Mouse (Mus musculus) lung, adult 2 months (tissue): ENCODE data around the gene Mettl7a1. TPM values are rescaled to one million over a fixed set of nuclear protein-coding genes. Genes with fewer than 3 reads are reported as not detected.
"Not testable (repeated sequence)": the region's sequence is repeated elsewhere in the genome, so short reads cannot be mapped to it uniquely, and the experiment has no call there.

Source experiments
- DNase-seq: peaks from one replicate; pipeline ENCODE4 v3.0.0; 2022
- H3K4me1 ChIP-seq: fragments of 200-500 bp; 2 replicates; pipeline ENCODE4 v1.6.1; 2011; ENCODE audit warnings: low read length; ENCODE audit not compliant: control insufficient read depth, insufficient read depth
- H3K4me3 ChIP-seq: fragments of 200-500 bp; replicated peaks from 2 replicates; pipeline ENCODE3; 2011; ENCODE audit warnings: low read depth, mild to moderate bottlenecking, control low read depth, low read length; ENCODE audit errors: extremely low read depth
- CTCF ChIP-seq: fragments of 200-500 bp; IDR thresholded peaks from 2 replicates; pipeline ENCODE4 v1.5.1; 2011; ENCODE audit warnings: mild to moderate bottlenecking, low read length, control low read depth; ENCODE audit not compliant: insufficient read depth
- POLR2A ChIP-seq: fragments of 200-500 bp; IDR thresholded peaks from 2 replicates; pipeline ENCODE4 v1.6.1; 2011; ENCODE audit warnings: low read depth, mild to moderate bottlenecking, control low read depth, low read length, borderline replicate concordance; ENCODE audit errors: extremely low read depth
- WGBS: fragments of 180-500 bp; shearing (Covaris S2); methylation state at CpG from one replicate; pipeline ENCODE4 v1.1.7; 2018; 5-methylcytosine and 5-hydroxymethylcytosine counted together
- polyA plus RNA-seq: library from polyadenylated mRNA; depleted of rRNA; stranded (reverse); fragments of >200 nt; gene quantifications from 2 replicates; pipeline ENCODE4 v1.2.3, GENCODE M21; 2012

Gene Mettl7a1
- polyA plus RNA-seq, 1 experiment: 506 TPM

DNA sequence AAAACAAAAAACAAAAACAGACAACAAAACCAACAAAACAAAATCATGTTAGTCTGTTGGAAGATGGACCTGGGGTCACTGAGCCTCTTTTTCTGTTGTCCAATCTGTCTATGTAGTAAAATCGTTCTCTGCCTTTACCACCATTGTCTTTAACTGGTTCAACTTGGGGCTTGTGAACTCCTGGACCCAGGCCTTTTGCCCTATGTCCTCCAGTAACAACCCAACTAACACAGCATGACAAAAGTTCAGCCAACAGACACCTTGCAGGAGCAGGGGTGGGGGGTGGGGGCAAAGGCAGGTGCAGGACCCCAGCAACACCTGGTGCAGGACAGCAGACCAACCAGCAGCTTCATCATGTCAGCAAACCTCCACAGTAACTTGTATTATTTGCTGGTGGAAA lies 15.9 kb downstream of the Mettl7a1 start:
- no peak for DNase-seq
- TF ChIP-seq POLR2A (no peak), CTCF (no peak)
- Histone ChIP-seq H3K4me3 (no peak overlapping the region), H3K4me1 (peaks cover 15% of the 10 kb centered on the region)
- WGBS: 77% methylated on average over 1 of the region's 1 CpGs

DNA sequence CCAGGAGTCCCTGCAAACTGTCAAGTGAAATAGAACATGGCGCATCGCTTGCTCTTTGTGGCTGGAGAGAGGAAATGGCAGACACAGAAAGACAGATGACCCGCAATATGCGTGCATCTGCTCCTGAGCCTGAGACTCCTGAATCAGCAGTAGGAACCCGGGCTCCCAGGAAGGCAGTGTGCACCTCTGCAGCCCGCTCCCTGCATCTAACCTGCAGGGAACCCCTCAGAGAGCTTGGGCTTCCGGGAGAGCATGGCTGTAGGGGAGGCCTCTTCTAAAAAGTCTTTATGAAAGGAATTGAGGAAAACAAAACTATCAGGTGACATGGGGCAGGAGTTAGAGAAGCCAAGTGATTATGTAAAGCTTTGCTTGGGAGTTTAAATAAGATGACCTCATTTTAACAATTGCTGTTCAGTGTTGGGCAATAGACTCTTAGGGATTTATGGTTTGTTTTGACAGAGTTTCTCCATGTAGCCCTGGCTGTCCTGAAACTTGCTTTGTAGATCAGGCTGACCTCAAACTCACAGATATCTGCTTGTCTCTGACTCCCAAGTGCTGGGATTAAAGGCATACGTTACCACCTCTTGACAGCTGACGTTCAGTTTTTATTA lies 16.5 kb downstream of the Mettl7a1 start:
- Histone ChIP-seq H3K4me3 (no peak overlapping the region), H3K4me1 (peaks cover 15% of the 10 kb centered on the region)
- no peak for TF ChIP-seq CTCF
- TF ChIP-seq POLR2A: no peak
- DNase-seq: peak; percentile 56
- 49% methylated on average over 9 of the region's 9 CpGs for WGBS

DNA sequence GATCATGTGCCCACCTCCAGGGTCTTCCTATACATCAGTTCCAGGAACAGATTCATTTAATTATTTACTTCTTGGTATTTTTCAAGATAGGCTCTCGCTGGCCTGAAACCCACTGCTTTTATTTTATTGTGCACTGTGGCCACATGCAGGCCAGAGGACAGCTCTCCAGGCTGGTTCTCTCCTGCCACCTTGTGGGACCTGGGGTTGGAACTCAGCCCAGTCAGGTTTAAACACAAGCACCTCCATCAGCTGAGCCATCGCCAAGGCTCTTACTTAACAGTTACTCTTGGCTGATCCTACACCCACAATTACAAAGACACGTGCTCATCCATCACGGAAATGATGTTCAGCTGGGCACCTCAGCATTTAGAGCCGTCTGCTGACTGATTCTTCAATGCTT lies 17.2 kb downstream of the Mettl7a1 start:
- Histone ChIP-seq H3K4me3 (no peak overlapping the region), H3K4me1 (peaks cover 15% of the 10 kb centered on the region)
- WGBS: 25% methylated on average over 5 of the region's 5 CpGs
- peak; percentile 73 for DNase-seq
- peak; percentile 63; the same call in 1 of the 2 replicates for TF ChIP-seq CTCF
- TF ChIP-seq POLR2A: no peak

DNA sequence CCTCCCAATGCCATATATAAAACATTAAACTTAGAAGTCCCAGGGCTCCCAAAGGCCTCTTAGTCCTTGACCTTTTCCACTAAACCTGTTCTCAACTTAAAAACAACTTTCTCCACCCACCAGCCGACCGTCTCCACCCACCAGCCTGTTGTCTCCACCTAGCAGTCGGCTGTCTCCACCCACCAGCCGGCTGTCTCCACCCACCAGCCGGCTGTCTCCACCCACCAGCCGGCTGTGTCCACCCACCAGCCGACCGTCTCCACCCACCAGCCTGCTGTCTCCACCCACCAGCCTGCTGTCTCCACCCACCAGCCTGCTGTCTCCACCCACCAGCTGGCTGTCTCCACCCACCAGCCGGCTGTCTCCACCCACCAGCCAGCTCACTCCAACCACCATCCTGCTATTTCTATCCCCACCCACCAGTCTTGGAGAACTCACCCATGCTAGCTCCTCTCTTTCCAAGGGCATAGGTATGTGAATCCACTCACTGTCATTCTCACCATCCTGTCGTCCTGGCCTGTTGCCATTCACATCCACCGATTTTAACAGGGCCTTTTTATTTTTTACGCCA lies 20.2 kb downstream of the Mettl7a1 start:
- H3K4me1 ChIP-seq: peaks cover 6% of the 10 kb centered on the region
- TF ChIP-seq POLR2A (no peak), CTCF (no peak)
- 69% methylated on average over 12 of the region's 12 CpGs for WGBS
- no peak for DNase-seq
- H3K4me3 ChIP-seq: no peak overlapping the region

DNA sequence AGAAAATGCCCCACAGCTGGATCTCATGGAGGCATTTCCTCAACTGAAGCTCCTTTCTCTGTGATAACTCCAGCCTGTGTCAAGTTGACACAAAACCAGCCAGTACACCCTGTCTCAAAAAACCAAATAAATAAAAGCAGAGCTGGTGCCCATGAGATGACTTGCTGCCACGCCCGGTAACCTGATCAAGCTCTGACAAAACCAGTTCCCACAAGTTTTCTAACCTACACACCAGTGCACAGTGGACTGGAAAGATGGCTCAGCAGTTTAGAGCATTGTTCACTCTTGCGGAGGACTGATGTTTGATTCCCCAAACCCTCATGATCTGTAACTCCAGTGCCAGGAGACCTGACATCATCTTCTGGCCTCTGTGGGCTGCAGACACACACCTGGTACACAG lies 21.3 kb downstream of the Mettl7a1 start:
- Histone ChIP-seq H3K4me1 (no peaks in the 10 kb centered on the region; the same call in none of the 2 replicates), H3K4me3 (no peak overlapping the region)
- DNase-seq: no peak
- no peak for TF ChIP-seq POLR2A
- no peak for TF ChIP-seq CTCF
- 73% methylated on average over 3 of the region's 3 CpGs for WGBS

DNA sequence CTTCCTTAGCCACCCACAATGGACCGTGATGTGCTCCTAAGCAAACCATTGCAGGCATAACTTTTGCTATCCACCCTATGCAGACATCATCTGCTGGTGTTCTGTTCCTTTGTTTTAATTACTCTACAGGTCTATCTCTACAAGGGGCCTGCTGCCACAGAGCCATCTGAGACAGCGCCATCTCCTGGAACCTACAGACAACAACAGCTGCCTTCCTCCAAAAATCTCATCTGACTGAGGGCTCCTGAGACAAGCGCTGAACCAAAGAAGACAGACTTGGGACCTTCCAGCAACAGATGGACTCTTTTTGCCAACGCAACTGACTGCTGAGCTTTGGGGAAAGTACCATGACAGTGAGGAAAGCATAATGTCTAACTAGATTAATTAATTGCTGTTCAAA lies 24.1 kb downstream of the Mettl7a1 start:
- 0 out of 2 replicates have a peak, but pooled peaks have one; percentile 11 for TF ChIP-seq CTCF
- H3K4me1 ChIP-seq, DNase-seq, H3K4me3 ChIP-seq: not testable (repeated sequence)
- WGBS: 66% methylated on average over 4 of the region's 4 CpGs

DNA sequence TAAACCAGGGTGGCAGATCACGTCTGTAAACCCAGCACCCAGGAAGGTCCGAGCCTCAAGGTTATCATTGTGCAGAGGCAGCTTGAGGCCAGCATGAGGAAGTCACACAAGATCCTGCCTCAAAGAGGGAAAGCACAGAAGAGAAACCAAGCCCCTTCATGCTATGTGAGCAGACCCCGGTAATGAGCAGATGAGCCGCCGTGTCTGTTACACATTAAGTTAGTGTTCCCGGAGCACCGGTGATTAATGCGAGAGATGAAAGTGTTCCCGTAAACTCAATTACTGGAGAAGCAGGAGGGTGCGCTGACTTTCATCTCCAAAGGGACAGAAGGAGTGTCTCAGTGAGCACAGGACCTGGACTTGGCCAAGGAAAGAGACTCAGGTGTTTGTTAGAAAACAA lies 25.4 kb downstream of the Mettl7a1 start:
- H3K4me1 ChIP-seq, DNase-seq, H3K4me3 ChIP-seq: not testable (repeated sequence)
- whole genome bisulfite sequencing: 85% methylated on average over 10 of the region's 10 CpGs

DNA sequence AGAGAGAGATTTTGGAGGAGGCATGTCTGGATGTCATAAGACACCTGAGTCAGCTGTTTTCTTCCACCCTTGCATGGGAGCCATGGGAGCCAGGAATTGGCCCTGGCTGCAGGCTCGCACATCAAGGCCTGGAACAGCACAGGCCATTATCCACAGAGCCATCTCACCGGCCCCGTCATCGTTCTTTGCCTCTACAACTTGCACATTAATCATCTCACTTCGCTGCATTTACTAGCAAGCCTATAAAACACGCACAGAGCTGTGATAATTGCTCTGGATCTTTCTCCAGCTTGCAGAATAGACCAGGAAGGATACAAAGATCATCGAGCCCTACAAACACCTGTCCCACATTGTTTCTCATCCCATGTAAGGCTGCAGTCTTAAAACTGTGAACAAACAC lies 26.8 kb downstream of the Mettl7a1 start:
- Histone ChIP-seq H3K4me1 (no peaks in the 10 kb centered on the region; the same call in 1 of the 2 replicates), H3K4me3 (no peak overlapping the region)
- TF ChIP-seq CTCF (no peak), POLR2A (no peak)
- no peak for DNase-seq
- 85% methylated on average over 7 of the region's 7 CpGs for WGBS

DNA sequence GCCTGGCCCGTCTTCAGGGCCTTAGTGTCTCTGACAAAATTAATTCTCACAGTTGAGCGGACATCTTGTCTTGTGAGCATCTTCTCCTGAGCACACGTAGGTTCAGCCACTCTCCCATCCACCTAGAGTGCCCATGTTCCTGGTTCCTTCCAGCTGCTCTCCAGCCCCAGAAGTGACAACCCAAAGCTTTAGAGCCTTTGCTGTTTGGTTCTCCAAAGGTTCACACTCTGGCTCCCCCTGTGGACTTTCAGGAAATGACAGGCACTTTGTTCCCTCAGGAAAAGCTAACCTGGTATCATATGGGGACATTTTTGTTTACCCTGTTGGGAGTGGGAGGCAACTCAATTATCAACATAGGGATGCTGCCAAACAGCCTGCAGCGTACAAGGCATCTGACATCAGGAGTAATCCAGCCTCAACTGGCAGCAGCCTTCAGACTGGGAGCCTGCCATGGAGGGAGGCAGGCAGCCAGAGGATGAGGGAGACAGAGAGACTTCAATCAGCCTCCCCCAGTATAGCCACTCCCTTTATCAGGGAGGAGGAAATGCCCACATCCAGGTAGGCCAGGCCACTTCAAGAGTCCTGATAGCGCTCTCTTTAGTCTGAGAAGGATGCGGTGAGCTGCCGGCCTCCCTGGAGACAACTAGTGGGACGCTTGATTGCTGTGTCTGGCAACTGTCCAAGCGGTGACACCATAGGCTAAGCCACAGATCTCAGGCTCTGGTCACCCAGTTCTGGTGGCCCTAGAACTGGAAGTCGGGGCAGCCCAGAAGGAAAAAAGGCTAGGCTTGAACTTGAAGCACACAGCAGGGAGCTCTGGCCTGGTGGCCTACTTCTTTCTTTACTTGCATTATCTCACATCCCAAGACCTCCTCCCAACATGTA lies 28.4 kb downstream of the Mettl7a1 start:
- H3K4me1 ChIP-seq, DNase-seq, H3K4me3 ChIP-seq: not testable (repeated sequence)
- 53% methylated on average over 3 of the region's 10 CpGs for WGBS

DNA sequence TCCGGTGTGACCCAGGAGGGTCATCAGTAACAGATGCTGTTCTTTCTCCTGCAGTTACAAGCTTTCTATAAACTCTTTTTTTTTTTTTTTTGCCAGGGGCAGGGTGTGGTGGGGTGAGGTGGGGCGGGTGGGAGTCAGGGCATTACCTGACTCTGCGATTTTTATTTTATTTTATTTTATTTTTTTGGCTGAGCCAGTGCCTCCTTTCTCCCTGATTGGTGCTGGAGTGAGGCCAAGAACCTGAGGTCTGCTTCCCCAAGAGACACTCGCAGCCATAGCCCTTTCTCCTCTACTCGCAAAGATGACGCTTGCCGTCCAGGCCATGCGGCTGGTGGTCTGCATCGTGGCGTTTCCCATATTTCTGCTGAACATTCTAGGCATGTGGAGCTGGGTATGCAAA lies 30.7 kb downstream of the Mettl7a1 start, which contains the start of gene Mettl7a3:
Gene Mettl7a3, plus strand, starts transcription at position 301 of the 400 bp plus-strand sequence.
- Histone ChIP-seq H3K4me3 (no peak within 1 kb of the TSS), H3K4me1 (no peaks in the 10 kb centered on the region)
- WGBS: 69% methylated on average over 10 of the region's 10 CpGs
- no peak for DNase-seq
- no peak for TF ChIP-seq POLR2A
- TF ChIP-seq CTCF: no peak

DNA sequence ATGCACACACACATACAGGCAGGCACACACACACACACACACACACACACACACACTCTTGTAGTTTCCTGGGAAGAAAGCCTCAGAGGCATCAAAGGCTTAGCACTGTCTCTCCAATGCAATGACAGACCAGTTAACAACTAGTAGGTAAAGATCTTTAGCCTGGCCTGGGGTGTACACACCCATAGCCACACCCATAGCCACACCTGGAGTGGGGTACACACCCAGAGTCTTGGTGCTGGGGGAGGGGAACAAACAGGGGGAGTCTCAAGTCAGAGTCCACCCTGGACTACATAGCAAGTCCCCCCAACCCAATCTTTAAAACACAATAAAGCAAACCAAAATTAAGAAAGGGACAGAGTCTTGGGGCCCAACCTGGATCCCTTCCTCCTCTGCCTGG lies 33.4 kb downstream of the Mettl7a1 start:
- H3K4me1 ChIP-seq, DNase-seq, H3K4me3 ChIP-seq: not testable (repeated sequence)

DNA sequence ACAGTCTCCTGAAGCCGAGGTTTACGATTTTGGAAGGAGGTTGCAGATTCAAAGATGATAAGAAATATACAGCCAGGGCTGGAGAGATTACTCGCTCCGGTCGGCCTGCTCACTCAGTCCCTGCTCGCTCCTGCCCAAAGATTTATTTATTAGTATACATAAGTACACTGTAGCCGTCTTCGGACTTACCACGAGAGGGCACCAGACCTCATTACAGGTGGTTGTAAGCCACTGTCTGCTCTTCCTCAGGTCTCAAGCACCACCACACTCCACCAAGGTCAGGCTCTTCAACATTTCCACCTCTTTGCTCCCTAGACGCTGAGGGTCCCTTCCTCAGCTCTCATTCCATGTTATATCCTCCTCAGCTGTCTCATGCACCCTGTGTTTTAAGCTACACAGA lies 33.9 kb downstream of the Mettl7a1 start:
- WGBS: 24% methylated on average over 10 of the region's 10 CpGs
- not testable (repeated sequence) for H3K4me3 ChIP-seq, H3K4me1 ChIP-seq
- DNase-seq: peak; percentile 60

DNA sequence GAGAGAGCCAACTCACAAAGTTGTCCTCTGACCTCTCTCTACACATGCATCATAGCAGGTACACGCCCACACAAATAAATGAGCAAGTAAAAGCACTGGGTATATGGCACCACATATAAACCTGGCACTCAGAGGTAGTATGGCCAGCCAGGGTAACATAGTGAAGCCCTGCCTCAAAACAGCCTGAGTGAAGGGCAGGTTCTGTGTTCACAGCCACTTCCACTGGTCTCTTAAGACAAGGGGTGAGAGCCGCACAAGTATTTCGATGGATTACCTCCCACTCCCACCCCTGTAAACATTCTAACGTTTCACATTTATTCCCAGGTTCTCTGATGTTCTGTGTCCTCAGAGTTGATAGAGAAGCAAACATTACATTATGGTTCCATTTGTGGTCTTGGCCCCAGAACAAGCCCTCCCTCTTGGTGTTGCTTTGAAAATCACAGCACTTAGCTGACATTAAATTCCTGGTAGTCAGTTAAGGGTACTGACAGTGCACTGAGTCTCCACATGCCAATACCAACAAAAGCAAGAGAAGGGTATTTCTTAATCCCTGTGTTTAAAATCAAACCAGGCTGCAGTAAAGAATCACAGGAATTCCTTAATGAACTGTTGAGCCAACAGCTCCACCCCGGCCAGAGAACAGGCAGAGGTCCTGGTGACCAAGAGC lies 37.5 kb downstream of the Mettl7a1 start:
- DNase-seq, H3K4me1 ChIP-seq, H3K4me3 ChIP-seq: not testable (repeated sequence)
- 42% methylated on average over 5 of the region's 5 CpGs for WGBS
